Mouse (Mus musculus): ENCODE data around the gene Cdc42bpb. TPM values are rescaled to one million over a fixed set of nuclear protein-coding genes. Genes with fewer than 3 reads are reported as not detected.
A peak's percentile ranks its signal among the peaks of the same experiment; 100 is the strongest.

Gene Cdc42bpb
- polyA plus RNA-seq, 1 experiment: 164 TPM

- 40% methylated on average over 16 of the region's 16 CpGs for WGBS
- Histone ChIP-seq H3K27me3 (replicated peaks; ENCODE audit: control insufficient read depth, insufficient read depth, low read length) (no peaks in the 10 kb centered on the region), H3K4me1 (ENCODE audit: control insufficient read depth, insufficient read depth, low read length) (peaks cover 50% of the 10 kb centered on the region), H3K4me3 (ENCODE audit: insufficient read depth, low read depth, low read length) (no peak overlapping the region), H3K27ac (ENCODE audit: insufficient read depth, low read depth, low read length) (peak overlapping the region; percentile 6; the same call in 1 of the 2 replicates), H3K36me3 (ENCODE audit: control insufficient read depth, insufficient read depth, low read length) (no peaks in the 10 kb centered on the region)
- no peak for DNase-seq
- TF ChIP-seq CTCF (conservative IDR thresholded peaks at IDR 0.05; ENCODE audit: insufficient read depth, insufficient read length, low read depth, low read length): no peak
Measured at GRCm38 (mm10) chr12:111360671-111361070, 16.8 kb downstream of the Cdc42bpb start.

- Histone ChIP-seq H3K27ac (ENCODE audit: insufficient read depth, low read depth, low read length) (no peak overlapping the region), H3K27me3 (replicated peaks; ENCODE audit: control insufficient read depth, insufficient read depth, low read length) (no peaks in the 10 kb centered on the region), H3K4me3 (ENCODE audit: insufficient read depth, low read depth, low read length) (no peak overlapping the region), H3K4me1 (ENCODE audit: control insufficient read depth, insufficient read depth, low read length) (peaks cover 54% of the 10 kb centered on the region), H3K36me3 (ENCODE audit: control insufficient read depth, insufficient read depth, low read length) (no peaks in the 10 kb centered on the region)
- 58% methylated on average over 8 of the region's 8 CpGs for WGBS
- TF ChIP-seq CTCF (conservative IDR thresholded peaks at IDR 0.05; ENCODE audit: insufficient read depth, insufficient read length, low read depth, low read length) (no peak), POLR2A (IDR thresholded peaks at IDR 0.05; ENCODE audit: low read depth, low read length) (no peak)
- no peak for DNase-seq
Measured at GRCm38 (mm10) chr12:111356216-111356615, 21.3 kb downstream of the Cdc42bpb start.

GRCm38 (mm10) chr12:111354142-111354541 is 23.4 kb downstream of the Cdc42bpb start:
- H3K36me3 ChIP-seq (ENCODE audit: control insufficient read depth, insufficient read depth, low read length): no peaks in the 10 kb centered on the region
- peak overlapping the region; percentile 65 for H3K27ac ChIP-seq (ENCODE audit: insufficient read depth, low read depth, low read length)
- peaks cover 42% of the 10 kb centered on the region for H3K4me1 ChIP-seq (ENCODE audit: control insufficient read depth, insufficient read depth, low read length)
- TF ChIP-seq CTCF (conservative IDR thresholded peaks at IDR 0.05; ENCODE audit: insufficient read depth, insufficient read length, low read depth, low read length) (no peak), POLR2A (IDR thresholded peaks at IDR 0.05; ENCODE audit: low read depth, low read length) (no peak)
- no peak overlapping the region for H3K4me3 ChIP-seq (ENCODE audit: insufficient read depth, low read depth, low read length)
- 55% methylated on average over 5 of the region's 5 CpGs for WGBS
- no peaks in the 10 kb centered on the region for H3K27me3 ChIP-seq (replicated peaks; ENCODE audit: control insufficient read depth, insufficient read depth, low read length)
- DNase-seq: no peak

- WGBS: 20% methylated on average over 15 of the region's 15 CpGs
- no peaks in the 10 kb centered on the region for H3K27me3 ChIP-seq (replicated peaks; ENCODE audit: control insufficient read depth, insufficient read depth, low read length)
- peak; percentile 93 for DNase-seq
- TF ChIP-seq CTCF (conservative IDR thresholded peaks at IDR 0.05; ENCODE audit: insufficient read depth, insufficient read length, low read depth, low read length): no peak
- TF ChIP-seq POLR2A (IDR thresholded peaks at IDR 0.05; ENCODE audit: low read depth, low read length): no peak
- H3K4me3 ChIP-seq (ENCODE audit: insufficient read depth, low read depth, low read length): no peak overlapping the region
- H3K4me1 ChIP-seq (ENCODE audit: control insufficient read depth, insufficient read depth, low read length): peaks cover 42% of the 10 kb centered on the region
- H3K36me3 ChIP-seq (ENCODE audit: control insufficient read depth, insufficient read depth, low read length): no peaks in the 10 kb centered on the region
- peak overlapping the region; percentile 83 for H3K27ac ChIP-seq (ENCODE audit: insufficient read depth, low read depth, low read length)
Measured at GRCm38 (mm10) chr12:111353439-111353915, 24.0 kb downstream of the Cdc42bpb start.

GRCm38 (mm10) chr12:111353008-111353407 is 24.5 kb downstream of the Cdc42bpb start:
- Histone ChIP-seq H3K36me3 (ENCODE audit: control insufficient read depth, insufficient read depth, low read length) (no peaks in the 10 kb centered on the region), H3K27ac (ENCODE audit: insufficient read depth, low read depth, low read length) (peak overlapping the region; percentile 83), H3K27me3 (replicated peaks; ENCODE audit: control insufficient read depth, insufficient read depth, low read length) (no peaks in the 10 kb centered on the region), H3K4me3 (ENCODE audit: insufficient read depth, low read depth, low read length) (no peak overlapping the region), H3K4me1 (ENCODE audit: control insufficient read depth, insufficient read depth, low read length) (peaks cover 42% of the 10 kb centered on the region)
- 45% methylated on average over 11 of the region's 11 CpGs for WGBS
- TF ChIP-seq POLR2A (IDR thresholded peaks at IDR 0.05; ENCODE audit: low read depth, low read length): no peak
- no peak for TF ChIP-seq CTCF (conservative IDR thresholded peaks at IDR 0.05; ENCODE audit: insufficient read depth, insufficient read length, low read depth, low read length)
- no peak for DNase-seq

GRCm38 (mm10) chr12:111352520-111352919 is 25.0 kb downstream of the Cdc42bpb start:
- H3K36me3 ChIP-seq (ENCODE audit: control insufficient read depth, insufficient read depth, low read length): no peaks in the 10 kb centered on the region
- H3K27me3 ChIP-seq (replicated peaks; ENCODE audit: control insufficient read depth, insufficient read depth, low read length): no peaks in the 10 kb centered on the region
- DNase-seq: no peak
- peaks cover 42% of the 10 kb centered on the region for H3K4me1 ChIP-seq (ENCODE audit: control insufficient read depth, insufficient read depth, low read length)
- H3K27ac ChIP-seq (ENCODE audit: insufficient read depth, low read depth, low read length): peak overlapping the region; percentile 83
- WGBS: 57% methylated on average over 10 of the region's 10 CpGs
- no peak for TF ChIP-seq CTCF (conservative IDR thresholded peaks at IDR 0.05; ENCODE audit: insufficient read depth, insufficient read length, low read depth, low read length)
- TF ChIP-seq POLR2A (IDR thresholded peaks at IDR 0.05; ENCODE audit: low read depth, low read length): no peak
- H3K4me3 ChIP-seq (ENCODE audit: insufficient read depth, low read depth, low read length): no peak overlapping the region

- TF ChIP-seq CTCF (conservative IDR thresholded peaks at IDR 0.05; ENCODE audit: insufficient read depth, insufficient read length, low read depth, low read length) (no peak), POLR2A (IDR thresholded peaks at IDR 0.05; ENCODE audit: low read depth, low read length) (no peak)
- Histone ChIP-seq H3K4me1 (ENCODE audit: control insufficient read depth, insufficient read depth, low read length) (peaks cover 38% of the 10 kb centered on the region), H3K36me3 (ENCODE audit: control insufficient read depth, insufficient read depth, low read length) (no peaks in the 10 kb centered on the region), H3K27ac (ENCODE audit: insufficient read depth, low read depth, low read length) (no peak overlapping the region), H3K27me3 (replicated peaks; ENCODE audit: control insufficient read depth, insufficient read depth, low read length) (no peaks in the 10 kb centered on the region), H3K4me3 (ENCODE audit: insufficient read depth, low read depth, low read length) (no peak overlapping the region)
- no peak for DNase-seq
- 60% methylated on average over 15 of the region's 15 CpGs for WGBS
Measured at GRCm38 (mm10) chr12:111349540-111350231, 27.8 kb downstream of the Cdc42bpb start.
